ENCODE assay signal across 1 mouse cellular context in the genomic region with DNA sequence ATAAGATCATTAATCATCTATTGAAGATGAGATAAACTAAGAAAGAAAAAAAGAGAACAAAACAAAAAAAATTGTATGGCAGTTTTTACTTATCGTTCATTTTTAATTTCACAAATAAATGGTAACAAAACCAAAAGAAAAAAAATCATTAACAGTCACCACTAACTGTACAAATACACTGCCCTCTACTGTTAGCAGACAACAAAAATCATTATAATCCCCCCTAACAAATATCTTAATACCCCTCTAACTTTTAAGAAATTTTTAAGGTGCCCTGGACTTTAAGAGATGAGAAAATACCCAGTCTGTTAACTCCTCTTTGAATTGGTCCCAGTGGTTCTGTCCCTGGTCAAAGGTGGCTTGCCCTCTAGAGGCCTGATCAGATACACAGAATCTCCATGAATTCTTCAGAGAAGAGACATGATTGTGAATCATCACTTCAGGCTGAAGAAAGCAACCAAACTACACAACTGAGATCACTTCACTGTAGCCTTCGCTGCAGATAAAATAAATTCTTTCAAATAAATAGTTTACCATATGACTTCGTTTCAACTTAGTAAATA.
TF ChIP-seq lines count a peak whose summit lies in the region.

No protein-coding gene starts in this region.

TF ChIP-seq in MEL, 35 proteins besides CTCF, POLR2A, EP300 and RAD21 (continued from another document):
- peak; percentile 53; the same call in 1 of the 2 replicates for TF ChIP-seq ZNF384 (IDR thresholded peaks at IDR 0.05; ENCODE audit: low read depth, low read length)
